Mouse (Mus musculus) layer of hippocampus, adult 18-20 months (tissue): ENCODE measurements at regions not wholly inside any gene's neighbourhood (a gene's known extent, or its start where the extent isn't known, plus 50 kb on each side); places are given as distances from the start of the nearest gene placed in this dataset.
A peak's percentile ranks its signal among the peaks of the same experiment; 100 is the strongest.

Experiments
- DNase-seq, 2 experiments: peaks; one replicate each; pipeline ENCODE4 v3.0.0; 2022; ENCODE audit warnings: low spot score in 2 of 2

DNA sequence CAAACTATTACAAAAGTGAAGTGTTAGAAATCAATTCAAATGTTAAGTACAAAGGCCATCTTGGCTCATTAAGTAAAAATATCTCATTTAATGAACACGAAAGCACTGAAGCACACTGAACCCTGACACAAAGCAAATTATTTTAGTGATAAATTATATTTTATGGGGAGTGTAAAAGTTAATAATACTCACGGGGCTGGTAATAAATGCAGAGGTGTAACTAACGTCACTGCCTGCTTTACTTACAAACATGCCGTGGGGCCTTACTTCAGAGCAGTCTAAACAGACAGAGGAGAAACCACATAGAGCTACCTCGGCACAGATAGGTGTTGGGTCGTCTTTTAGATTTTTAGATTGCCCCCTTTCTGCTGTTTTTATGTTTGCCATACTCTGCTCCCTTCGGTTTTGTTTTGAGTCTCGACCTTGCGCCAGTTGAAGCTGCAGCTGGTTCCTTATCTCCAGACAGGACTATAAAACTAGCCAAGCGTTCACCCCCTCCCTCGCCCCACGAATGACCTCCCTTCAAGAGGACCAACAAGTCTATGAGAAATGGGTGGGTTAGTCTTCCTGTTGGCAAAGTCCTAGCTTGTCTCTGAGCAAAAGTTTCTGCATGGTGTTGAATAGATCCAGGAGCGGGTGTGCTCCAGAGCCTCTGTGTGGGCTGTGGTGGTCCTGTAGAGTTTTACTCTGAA is 181.8 kb upstream of the Nr5a2 start:
- DNase-seq: no peak

DNA sequence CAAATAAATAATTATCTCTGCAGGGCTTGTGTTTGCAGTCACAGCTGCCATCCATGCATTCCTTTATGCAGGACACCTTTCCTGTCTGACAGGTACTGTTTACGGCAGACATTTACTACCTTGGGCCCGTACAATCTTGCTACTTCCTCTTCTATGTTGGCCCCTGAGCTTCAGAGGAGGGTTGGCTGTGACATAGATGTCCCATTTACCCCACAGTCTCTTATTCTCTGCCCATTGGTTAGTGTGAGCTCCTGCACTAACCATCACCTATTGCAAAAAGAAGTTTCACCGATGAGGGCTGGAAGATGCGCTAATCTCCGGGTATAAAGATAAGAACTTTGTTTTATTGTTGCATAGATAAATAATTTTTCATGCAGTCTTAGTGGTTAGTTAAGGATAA is 181.1 kb upstream of the Nr5a2 start:
- DNase-seq: no peak

- DNase-seq: peak in 1 of 2 experiments; percentile 20
Observed at GRCm38 (mm10) chr1:137136156-137136555, 175.9 kb upstream of the Nr5a2 start.

DNA sequence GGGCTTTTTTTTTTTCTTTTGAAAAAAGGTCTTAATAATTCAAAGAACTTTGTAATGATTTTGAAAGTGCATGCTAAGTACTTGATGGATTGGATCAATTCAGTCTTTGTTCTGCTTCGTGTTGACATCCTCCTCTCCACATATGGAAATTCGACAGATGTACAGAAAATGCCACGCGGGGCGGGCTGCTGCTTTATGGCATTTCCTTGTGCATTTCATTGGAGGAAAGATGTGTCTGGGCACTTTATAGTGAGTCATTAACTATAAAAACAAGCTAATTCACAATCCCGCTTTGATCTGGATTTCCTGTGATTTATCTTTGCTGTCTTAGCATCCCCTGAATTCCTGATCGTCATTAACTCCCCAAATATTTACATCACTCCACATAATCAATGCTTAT is 173.5 kb upstream of the Nr5a2 start:
- DNase-seq: no peak

GRCm38 (mm10) chr1:137130264-137130663 is 170.0 kb upstream of the Nr5a2 start:
- no peak for DNase-seq

GRCm38 (mm10) chr1:137129116-137129515 is 168.9 kb upstream of the Nr5a2 start:
- no peak for DNase-seq

- DNase-seq: no peak
Observed at GRCm38 (mm10) chr1:137117866-137118265, 157.6 kb upstream of the Nr5a2 start.

DNA sequence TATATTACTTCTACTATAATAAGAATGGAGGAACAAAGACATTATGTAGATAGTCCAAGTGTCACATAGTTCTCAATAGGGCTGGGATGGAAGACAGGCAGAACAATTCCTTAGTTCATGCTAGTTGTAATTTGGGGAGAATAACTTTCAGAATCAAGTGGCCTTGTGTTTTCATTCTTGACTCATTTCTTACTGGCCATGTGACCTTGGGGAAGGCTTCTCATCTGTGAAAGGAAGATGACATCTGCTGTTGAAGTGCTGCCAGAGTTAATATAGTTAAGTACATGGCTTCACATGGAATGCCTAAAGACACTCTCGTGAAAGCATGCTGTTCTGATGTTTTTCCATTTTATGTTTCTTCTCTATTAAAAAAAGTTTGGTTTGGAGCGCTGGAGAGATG is 146.2 kb upstream of the Nr5a2 start:
- no peak for DNase-seq

GRCm38 (mm10) chr1:137091762-137092161 is 131.5 kb upstream of the Nr5a2 start:
- peak in 1 of 2 experiments; percentile 60 for DNase-seq

DNA sequence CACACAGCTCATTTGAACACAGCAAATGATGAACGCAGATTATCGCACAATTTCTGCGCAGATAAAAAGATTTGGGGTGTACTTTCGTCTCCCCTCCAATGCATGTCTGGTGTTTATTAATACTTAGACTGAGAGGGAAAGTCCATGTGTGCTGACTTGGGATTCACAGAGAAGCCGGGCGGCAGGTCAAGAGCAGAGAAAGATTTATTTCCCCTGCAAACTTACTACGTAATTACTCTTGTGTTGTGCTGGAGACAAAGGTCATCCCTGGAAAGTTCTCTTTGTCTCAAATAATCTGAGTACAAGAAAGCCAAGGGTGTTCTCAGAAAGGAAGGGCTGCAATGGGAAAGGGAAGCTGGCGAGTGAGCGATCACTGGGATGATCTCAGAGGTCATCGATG is 127.9 kb upstream of the Nr5a2 start:
- DNase-seq: no peak

DNA sequence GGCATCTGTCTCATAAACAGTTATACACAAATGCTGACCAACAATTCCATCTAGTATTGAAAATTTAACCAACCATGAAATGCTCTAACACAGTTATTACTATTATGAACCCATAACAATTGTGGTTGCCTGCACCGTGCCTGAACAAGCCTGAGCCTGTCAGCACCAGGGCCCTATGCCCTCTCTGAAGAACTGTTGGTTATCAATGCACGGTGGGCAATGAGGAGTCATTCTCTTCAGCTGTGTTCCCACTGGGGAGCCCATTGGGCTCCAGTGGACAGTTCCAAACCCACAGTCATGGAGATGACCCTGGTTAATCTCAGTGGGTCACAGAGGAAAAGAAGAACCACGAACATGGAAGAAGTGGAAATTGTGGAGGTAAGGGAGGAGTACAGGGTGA is 126.5 kb upstream of the Nr5a2 start:
- DNase-seq: no peak

GRCm38 (mm10) chr1:137083500-137083899 is 123.3 kb upstream of the Nr5a2 start:
- DNase-seq: no peak

DNA sequence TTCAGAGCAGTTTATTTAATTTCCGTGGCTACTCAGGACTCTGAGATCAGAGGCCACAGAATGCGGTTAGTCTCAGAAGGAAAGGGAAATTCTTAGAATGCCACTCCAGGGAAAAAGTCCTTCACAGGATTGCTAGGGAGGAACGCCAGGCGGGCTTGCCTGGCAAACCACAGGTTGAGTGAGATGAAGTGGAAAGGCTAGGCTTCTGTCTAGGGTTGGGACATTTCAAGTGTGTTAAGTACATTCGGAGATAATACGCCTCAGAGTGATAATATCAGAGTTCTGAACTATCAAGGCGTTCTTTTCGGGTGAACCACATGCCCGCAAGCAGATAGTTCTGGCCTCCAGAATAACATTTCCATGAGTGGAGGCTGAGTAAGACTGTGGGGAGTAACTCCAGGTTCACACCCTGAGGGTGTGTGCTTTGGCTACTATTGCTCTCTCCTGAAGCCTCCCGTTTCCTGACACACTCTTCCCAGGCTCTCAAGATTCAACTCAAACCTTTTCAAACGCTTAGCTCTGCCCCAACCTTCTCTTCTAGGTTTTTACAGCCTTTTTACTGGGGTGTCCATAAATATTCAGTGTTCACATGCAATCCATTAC is 119.3 kb upstream of the Nr5a2 start:
- no peak for DNase-seq

DNA sequence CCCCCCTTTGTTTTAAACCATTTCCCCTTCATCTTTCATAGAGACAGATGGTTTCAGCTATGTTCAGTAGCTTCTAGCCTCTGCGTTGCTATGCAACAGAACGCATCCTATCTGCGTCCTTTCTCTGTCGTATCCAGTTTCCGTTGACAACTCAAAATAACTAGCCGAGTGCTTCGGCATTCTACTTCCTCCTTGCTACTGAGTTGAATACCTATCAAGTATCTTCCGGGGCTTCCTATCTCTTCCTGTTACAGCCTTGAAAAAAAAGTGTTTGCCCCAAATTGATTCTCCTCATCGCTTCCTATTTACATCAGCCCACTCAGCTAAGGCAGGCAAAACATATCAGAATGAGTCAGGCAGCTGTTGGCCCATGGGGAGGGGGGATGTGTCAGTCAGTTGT is 114.5 kb upstream of the Nr5a2 start:
- peak; percentile 65 to 84 for DNase-seq

DNA sequence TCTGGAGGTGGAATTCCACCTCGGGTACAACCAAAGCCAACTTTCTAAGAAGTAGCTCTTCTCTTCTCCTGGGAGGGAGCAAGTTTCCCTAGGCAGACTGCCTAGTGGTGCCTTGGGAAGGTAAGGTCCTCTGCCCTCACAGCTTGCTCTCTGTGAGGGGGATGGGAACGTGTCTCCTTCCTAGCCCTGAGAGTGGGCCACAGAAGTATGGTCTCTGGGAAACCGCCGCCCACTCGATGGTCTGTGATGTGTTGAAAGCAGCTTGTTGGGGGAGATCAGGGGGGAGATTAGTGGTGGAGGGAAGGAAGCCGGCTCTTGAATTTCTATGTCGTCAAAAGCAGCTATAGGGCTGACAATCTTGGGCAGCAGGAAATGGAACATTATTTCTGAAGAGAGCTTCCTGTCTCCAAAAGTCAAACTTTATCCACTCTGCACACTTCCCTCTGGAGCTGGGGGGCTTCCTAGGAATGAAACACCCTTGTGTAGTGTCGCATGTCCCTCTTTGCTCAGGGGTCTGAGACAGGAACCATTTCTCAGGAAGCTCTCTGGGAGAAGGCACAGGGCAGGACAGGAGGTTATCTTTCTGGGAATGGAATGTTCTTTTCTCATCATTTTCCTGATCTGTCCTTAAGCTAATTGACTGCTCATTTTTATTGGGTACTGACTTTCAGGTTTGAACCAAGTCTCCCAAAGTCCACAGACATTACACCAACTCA is 113.8 kb upstream of the Nr5a2 start:
- DNase-seq: peak in 1 of 2 experiments; percentile 5

DNA sequence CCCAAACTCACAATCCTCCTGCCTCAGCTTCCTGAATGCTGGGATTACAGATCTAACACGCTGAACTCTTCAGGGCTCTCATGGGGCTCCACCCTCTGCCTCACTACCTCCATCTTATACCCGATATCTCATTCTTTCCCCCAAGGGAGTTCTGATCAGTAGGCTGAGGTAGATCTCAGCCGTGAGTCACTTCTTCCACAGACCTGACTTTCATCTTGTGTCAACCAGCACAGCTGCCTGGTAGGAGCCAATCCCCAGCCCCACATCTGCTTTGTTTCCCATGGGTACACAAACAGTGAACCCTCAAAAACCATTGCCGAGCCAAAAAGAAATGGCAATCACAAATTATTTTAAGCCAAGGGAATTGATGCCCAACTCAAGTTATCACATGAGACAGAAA is 100.7 kb upstream of the Nr5a2 start:
- DNase-seq: no peak

DNA sequence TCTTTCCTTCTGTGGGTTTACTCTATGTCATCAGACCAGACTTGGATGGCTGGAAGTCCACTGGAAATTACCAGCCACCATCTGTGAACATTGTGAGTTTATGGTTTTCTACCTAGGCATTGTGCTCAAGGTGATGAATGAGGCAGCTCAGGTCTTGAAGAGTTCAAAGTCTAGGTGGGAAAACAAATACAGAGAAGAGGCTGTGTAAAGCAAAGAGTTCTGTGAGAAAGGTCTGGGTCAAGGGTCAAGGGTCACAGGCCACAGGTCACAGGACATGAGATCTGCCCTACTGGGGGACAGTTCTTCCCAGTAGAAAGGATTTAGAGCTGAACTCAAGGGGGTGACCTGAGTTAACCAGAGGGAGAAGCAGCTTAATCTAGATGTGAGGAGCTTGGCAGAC is 92.9 kb upstream of the Nr5a2 start:
- no peak for DNase-seq

DNA sequence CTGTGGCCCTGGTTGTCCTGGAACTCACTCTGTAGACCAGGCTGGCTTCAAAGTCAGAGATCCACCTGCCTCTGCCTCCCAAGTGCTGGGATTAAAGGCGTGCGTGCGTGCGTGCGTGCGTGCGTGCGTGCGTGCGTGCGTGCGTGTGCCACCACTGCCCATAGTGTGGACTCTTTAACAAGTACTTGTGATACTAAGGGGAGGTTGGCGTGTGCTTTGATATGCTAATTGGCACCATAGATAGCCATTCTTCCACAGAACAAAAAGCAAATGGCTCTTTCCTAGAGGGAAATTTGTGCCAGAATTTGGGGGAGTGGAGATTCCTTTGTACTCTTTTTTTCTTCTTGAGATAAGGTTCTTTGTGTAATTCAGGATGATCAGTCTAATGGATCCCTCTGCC is 91.3 kb upstream of the Nr5a2 start:
- DNase-seq: no peak

DNA sequence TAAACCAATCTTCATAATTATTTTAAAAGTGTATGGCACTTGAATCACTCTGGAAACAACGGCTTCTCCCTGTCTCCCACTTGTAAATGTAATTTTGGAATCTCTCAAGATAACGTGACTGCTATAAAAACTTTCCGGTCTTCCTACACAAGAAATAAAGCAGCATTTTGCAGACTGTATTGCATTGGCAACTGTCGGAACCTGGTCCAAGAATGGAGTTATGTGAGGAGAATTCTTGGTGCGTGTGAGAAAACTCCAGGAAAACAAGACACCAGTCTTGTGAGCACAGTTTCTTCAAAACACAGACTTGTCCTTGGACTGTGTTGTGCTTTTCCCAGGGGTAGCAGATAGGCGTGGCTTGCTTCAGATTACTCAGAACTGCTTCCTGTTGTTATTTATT is 83.8 kb upstream of the Nr5a2 start:
- no peak for DNase-seq

DNA sequence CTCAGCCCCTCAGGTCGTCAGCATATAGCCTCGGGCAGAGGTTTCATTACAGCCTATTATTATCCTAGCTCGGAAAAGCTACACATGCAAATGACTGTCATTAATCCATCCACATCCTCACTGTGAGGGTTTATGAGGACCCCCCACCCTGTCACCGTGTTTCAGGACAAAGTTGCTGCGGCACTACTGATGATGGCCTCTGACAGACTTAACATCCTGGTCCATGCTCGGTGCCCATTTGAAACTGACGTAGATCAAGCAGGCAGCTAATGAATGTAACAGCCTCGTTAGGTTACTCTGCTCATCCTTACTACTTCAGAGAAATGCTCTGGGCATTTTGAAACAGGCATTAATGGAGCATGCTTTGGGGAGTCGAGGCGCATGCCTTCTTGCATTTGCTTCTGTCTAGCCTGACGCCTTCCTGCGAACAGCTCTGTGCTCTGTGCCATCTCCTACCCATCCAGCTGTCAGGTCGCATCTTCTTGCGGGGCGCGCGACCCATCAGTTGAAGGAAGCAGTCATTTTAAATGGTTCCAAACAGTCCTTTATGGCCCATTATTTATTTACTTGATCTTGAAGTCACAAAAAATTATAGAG is 82.3 kb upstream of the Nr5a2 start:
- no peak for DNase-seq

- no peak for DNase-seq
Observed at GRCm38 (mm10) chr1:137040898-137041297, 80.7 kb upstream of the Nr5a2 start.

DNA sequence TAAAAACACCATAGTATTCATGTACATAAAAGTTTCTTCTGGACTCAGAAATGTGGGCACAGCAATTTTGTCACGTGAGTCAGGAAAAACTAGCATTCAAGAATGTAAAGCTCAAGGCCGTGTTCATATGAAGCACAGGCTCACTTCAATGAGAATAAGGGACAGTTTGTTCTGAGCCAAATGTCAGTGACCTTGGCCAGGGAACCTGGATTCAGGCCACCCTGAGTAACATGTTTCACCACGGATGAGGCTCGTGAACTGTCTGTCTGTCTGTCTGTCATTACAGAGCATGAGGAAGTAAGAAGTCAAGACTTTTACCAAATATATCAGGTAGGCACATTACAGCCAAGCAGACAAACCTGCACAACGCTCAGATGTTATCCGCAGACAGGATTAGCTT is 74.3 kb upstream of the Nr5a2 start:
- no peak for DNase-seq
